Mouse (Mus musculus) intestine, embryonic 14.5 days (tissue): ENCODE data around the gene Map3k15. TPM values are rescaled to one million over a fixed set of nuclear protein-coding genes. Genes with fewer than 3 reads are reported as not detected.
A peak's percentile ranks its signal among the peaks of the same experiment; 100 is the strongest.

Source experiments
- ATAC-seq: fragments of 200-750 bp; cut with Nextera tagmentation; replicated peaks from 2 replicates; pipeline ENCODE4 v1.8.0; 2017; ENCODE audit warnings: low read depth, moderate number of reproducible peaks, moderate TSS enrichment, moderate library complexity; ENCODE audit not compliant: low FRiP score, low TSS enrichment
- DNase-seq: peaks from one replicate; pipeline ENCODE4 v3.0.0-alpha.2; 2018; ENCODE audit warnings: low spot score
- H3K27ac ChIP-seq: fragments of 300-500 bp; sonication (generic); 2 replicates; pipeline ENCODE4 v1.5.1; 2014; ENCODE audit warnings: low read depth, mild to moderate bottlenecking, control low read depth
- H3K27me3 ChIP-seq: fragments of 300-500 bp; sonication (generic); replicated peaks from 2 replicates; pipeline ENCODE4 v1.6.1; 2014; ENCODE audit warnings: low read length, control low read depth; ENCODE audit not compliant: control insufficient read depth, insufficient read depth
- H3K36me3 ChIP-seq: fragments of 300-500 bp; sonication (generic); 2 replicates; pipeline ENCODE4 v1.6.1; 2014; ENCODE audit warnings: low read length, control low read depth; ENCODE audit not compliant: control insufficient read depth, insufficient read depth
- H3K4me1 ChIP-seq: fragments of 300-500 bp; sonication (generic); replicated peaks from 2 replicates; pipeline ENCODE4 v1.6.1; 2014; ENCODE audit warnings: low read length, control low read depth, mixed read lengths; ENCODE audit not compliant: control insufficient read depth, insufficient read depth
- H3K4me2 ChIP-seq: fragments of 300-500 bp; sonication (generic); 2 replicates; pipeline ENCODE4 v1.6.1; 2014; ENCODE audit warnings: low read length
- H3K4me3 ChIP-seq: fragments of 300-500 bp; sonication (generic); 2 replicates; pipeline ENCODE4 v1.5.1; 2014; ENCODE audit warnings: low read depth, low read length, control low read depth, mixed read lengths
- H3K9ac ChIP-seq: fragments of 300-500 bp; sonication (generic); 2 replicates; pipeline ENCODE4 v1.6.1; 2014; ENCODE audit warnings: mild to moderate bottlenecking, low read length
- H3K9me3 ChIP-seq: fragments of 300-500 bp; sonication (generic); 2 replicates; pipeline ENCODE4 v1.6.1; 2016; ENCODE audit warnings: low read length, control low read depth; ENCODE audit not compliant: control insufficient read depth
- WGBS: fragments of 180-500 bp; shearing (Covaris S2); extraction: QIAGEN DNeasy Blood & Tissue Kit; methylation state at CpG from one replicate; pipeline ENCODE4 v1.1.7; 2014; 5-methylcytosine and 5-hydroxymethylcytosine counted together
- polyA plus RNA-seq: library from polyadenylated mRNA; unstranded; fragments of >200 nt; fragmentation: Nextera tagmentation; extraction: Ambion mirVana; gene quantifications from 2 replicates; pipeline ENCODE4 v1.2.1, GENCODE M21; 2014

The Map3k15 gene
- polyA plus RNA-seq, 1 experiment from 2014 or later: 0.89 TPM

- no peaks in the 10 kb centered on the region for H3K36me3 ChIP-seq
- WGBS: 13% methylated on average over 41 of the region's 67 CpGs
- H3K4me2 ChIP-seq: peak within 1 kb of the TSS; percentile 53
- H3K27ac ChIP-seq: peak within 1 kb of the TSS; percentile 93
- H3K4me1 ChIP-seq: no peaks in the 10 kb centered on the region
- ATAC-seq (peak; percentile 96), DNase-seq (peak; percentile 81)
- H3K9ac ChIP-seq: peak within 1 kb of the TSS; percentile 68
- H3K9me3 ChIP-seq: no peaks in the 10 kb centered on the region
- peak within 1 kb of the TSS; percentile 54 for H3K4me3 ChIP-seq
- no peaks in the 10 kb centered on the region for H3K27me3 ChIP-seq
Measured at GRCm38 (mm10) chrX:160137861-160138717, 149.9 kb downstream of the Map3k15 start, which contains the start of gene Pdha1. Pdha1 (minus strand) TSS chrX:160138413.

GRCm38 (mm10) chrX:160146806-160147205, 158.6 kb downstream of the Map3k15 start:
- Histone ChIP-seq H3K27me3 (0 out of 2 replicates have a peak, but pooled peaks cover 2% of the 10 kb centered on the region), H3K27ac (no peak overlapping the region), H3K4me3 (no peak overlapping the region), H3K4me2 (no peak overlapping the region), H3K36me3 (no peaks in the 10 kb centered on the region), H3K9ac (no peak overlapping the region), H3K4me1 (no peaks in the 10 kb centered on the region), H3K9me3 (no peaks in the 10 kb centered on the region)
- DNase-seq (no peak), ATAC-seq (no peak)
- 82% methylated on average over 4 of the region's 4 CpGs for WGBS

- Histone ChIP-seq H3K27me3 (0 out of 2 replicates have a peak, but pooled peaks cover 2% of the 10 kb centered on the region), H3K36me3 (no peaks in the 10 kb centered on the region), H3K4me1 (no peaks in the 10 kb centered on the region), H3K27ac (no peak overlapping the region), H3K9me3 (no peaks in the 10 kb centered on the region), H3K4me2 (no peak overlapping the region), H3K9ac (no peak overlapping the region), H3K4me3 (no peak overlapping the region)
- DNase-seq: no peak
- no peak for ATAC-seq
- 91% methylated on average over 3 of the region's 3 CpGs for WGBS
Measured at GRCm38 (mm10) chrX:160147406-160147805, 159.2 kb downstream of the Map3k15 start.

- no peaks in the 10 kb centered on the region for H3K4me1 ChIP-seq
Measured at GRCm38 (mm10) chrX:160148859-160149258, 160.6 kb downstream of the Map3k15 start.

GRCm38 (mm10) chrX:160153147-160153815, 165.0 kb downstream of the Map3k15 start:
- H3K9me3 ChIP-seq: no peaks in the 10 kb centered on the region
- no peak for ATAC-seq
- H3K4me1 ChIP-seq: no peaks in the 10 kb centered on the region
- H3K27ac ChIP-seq: no peak overlapping the region
- no peak overlapping the region for H3K4me3 ChIP-seq
- H3K27me3 ChIP-seq: 0 out of 2 replicates have a peak, but pooled peaks cover 2% of the 10 kb centered on the region
- no peaks in the 10 kb centered on the region for H3K36me3 ChIP-seq
- WGBS: 55% methylated on average over 4 of the region's 4 CpGs
- no peak for DNase-seq
- H3K4me2 ChIP-seq: no peak overlapping the region
- H3K9ac ChIP-seq: no peak overlapping the region

More at GRCm38 (mm10) chrX:160148859-160149258, 160.6 kb downstream of the Map3k15 start:
- ATAC-seq (no peak), DNase-seq (no peak)
- Histone ChIP-seq H3K27me3 (0 out of 2 replicates have a peak, but pooled peaks cover 2% of the 10 kb centered on the region), H3K4me3 (no peak overlapping the region), H3K4me2 (no peak overlapping the region), H3K36me3 (no peaks in the 10 kb centered on the region), H3K9me3 (no peaks in the 10 kb centered on the region), H3K27ac (no peak overlapping the region), H3K9ac (no peak overlapping the region)
- 80% methylated on average over 3 of the region's 3 CpGs for WGBS

- H3K27me3 ChIP-seq: no peaks in the 10 kb centered on the region
- no peak overlapping the region for H3K4me3 ChIP-seq
- DNase-seq (no peak), ATAC-seq (no peak)
- no peak overlapping the region for H3K4me2 ChIP-seq
- 79% methylated on average over 3 of the region's 3 CpGs for WGBS
- no peak overlapping the region for H3K27ac ChIP-seq
- no peak overlapping the region for H3K9ac ChIP-seq
- no peaks in the 10 kb centered on the region for H3K9me3 ChIP-seq
- H3K4me1 ChIP-seq: no peaks in the 10 kb centered on the region
- no peaks in the 10 kb centered on the region for H3K36me3 ChIP-seq
Measured at GRCm38 (mm10) chrX:160164259-160164658, 176.0 kb downstream of the Map3k15 start.

GRCm38 (mm10) chrX:160166246-160166985, 178.2 kb downstream of the Map3k15 start:
- no peaks in the 10 kb centered on the region for H3K9me3 ChIP-seq
- no peak overlapping the region for H3K4me3 ChIP-seq
- no peak overlapping the region for H3K9ac ChIP-seq
- H3K36me3 ChIP-seq: no peaks in the 10 kb centered on the region
- H3K4me2 ChIP-seq: no peak overlapping the region
- no peak overlapping the region for H3K27ac ChIP-seq
- WGBS: 34% methylated on average over 6 of the region's 6 CpGs
- H3K4me1 ChIP-seq: no peaks in the 10 kb centered on the region
- DNase-seq (no peak), ATAC-seq (no peak)
- H3K27me3 ChIP-seq: no peaks in the 10 kb centered on the region

- H3K9ac ChIP-seq: no peak overlapping the region
- no peak overlapping the region for H3K4me3 ChIP-seq
- ATAC-seq (no peak), DNase-seq (peak; percentile 70)
- no peaks in the 10 kb centered on the region for H3K36me3 ChIP-seq
- H3K4me2 ChIP-seq: no peak overlapping the region
- H3K27me3 ChIP-seq: no peaks in the 10 kb centered on the region
- 10% methylated on average over 2 of the region's 3 CpGs for WGBS
- no peaks in the 10 kb centered on the region for H3K9me3 ChIP-seq
- H3K27ac ChIP-seq: no peak overlapping the region
- H3K4me1 ChIP-seq: no peaks in the 10 kb centered on the region
Measured at GRCm38 (mm10) chrX:160170150-160170549, 181.9 kb downstream of the Map3k15 start.
